Mouse (Mus musculus) limb, embryonic 14.5 days (tissue): Measurements from ENCODE around the gene Gspt1. TPM values are rescaled to one million over a fixed set of nuclear protein-coding genes. Genes with fewer than 3 reads are reported as not detected.

Experiments used
- ATAC-seq: fragments of 200-750 bp; cut with Nextera tagmentation; 2 replicates; pipeline ENCODE4 v1.8.0; 2017; ENCODE audit warnings: low read depth, moderate number of reproducible peaks, moderate TSS enrichment; ENCODE audit not compliant: low FRiP score
- DNase-seq: peaks from one replicate; pipeline ENCODE4 v3.0.0-alpha.2; 2015; ENCODE audit warnings: low spot score
- H3K27ac ChIP-seq: fragments of 300-500 bp; sonication (generic); replicated peaks from 2 replicates; pipeline ENCODE4 v1.5.1; 2014; ENCODE audit warnings: low read depth, mild to moderate bottlenecking, low read length, moderate library complexity, mixed read lengths
- H3K27me3 ChIP-seq: fragments of 300-500 bp; sonication (generic); 2 replicates; pipeline ENCODE4 v1.6.1; 2014; ENCODE audit warnings: low read length, mixed read lengths; ENCODE audit not compliant: control insufficient read depth, insufficient read depth
- H3K36me3 ChIP-seq: fragments of 300-500 bp; sonication (generic); 2 replicates; pipeline ENCODE4 v1.6.1; 2014; ENCODE audit warnings: mild to moderate bottlenecking, low read length, moderate library complexity, mixed read lengths; ENCODE audit not compliant: control insufficient read depth, insufficient read depth
- H3K4me1 ChIP-seq: fragments of 300-500 bp; sonication (generic); 2 replicates; pipeline ENCODE4 v1.6.1; 2014; ENCODE audit warnings: antibody characterized with exemption, low read length, mixed read lengths; ENCODE audit not compliant: control insufficient read depth, insufficient read depth
- H3K4me2 ChIP-seq: fragments of 300-500 bp; sonication (generic); replicated peaks from 2 replicates; pipeline ENCODE4 v1.6.1; 2014; ENCODE audit warnings: low read depth, mild to moderate bottlenecking, low read length, moderate library complexity; ENCODE audit not compliant: severe bottlenecking
- H3K4me3 ChIP-seq: fragments of 300-500 bp; sonication (generic); replicated peaks from 2 replicates; pipeline ENCODE4 v1.5.1; 2014; ENCODE audit warnings: low read length
- H3K9ac ChIP-seq: fragments of 300-500 bp; sonication (generic); 2 replicates; pipeline ENCODE4 v1.6.1; 2014; ENCODE audit warnings: mild to moderate bottlenecking, low read depth, low read length, moderate library complexity; ENCODE audit not compliant: severe bottlenecking
- H3K9me3 ChIP-seq: fragments of 300-500 bp; sonication (generic); 2 replicates; pipeline ENCODE4 v1.6.1; 2016; ENCODE audit warnings: low read length; ENCODE audit not compliant: control insufficient read depth
- POLR2A ChIP-seq: fragments of 200-500 bp; IDR thresholded peaks from 2 replicates; pipeline ENCODE4 v1.8.0; 2012; ENCODE audit warnings: inconsistent platforms, mild to moderate bottlenecking, moderate library complexity, borderline replicate concordance; ENCODE audit not compliant: insufficient read depth, insufficient read length; ENCODE audit errors: extremely low read depth
- WGBS: fragments of 180-500 bp; shearing (Covaris S2); extraction: QIAGEN DNeasy Blood & Tissue Kit; methylation state at CpG from one replicate; pipeline ENCODE4 v1.1.7; 2014; 5-methylcytosine and 5-hydroxymethylcytosine counted together
- polyA plus RNA-seq, 2 experiments: library from polyadenylated mRNA; depleted of rRNA in 1 of 2; stranded (reverse) in 1 of 2; unstranded in 1 of 2; fragments of >200 nt; fragmentation: Nextera tagmentation in 1 of 2; extraction: Ambion mirVana in 1 of 2; gene quantifications; 2 replicates each; pipeline versions ENCODE4 v1.2.1 to v1.2.3; 2012 to 2014

The Gspt1 gene
- polyA plus RNA-seq, 2 experiments: 69.9 to 96.0 TPM

- peak within 1 kb of the TSS; percentile 81 for H3K27ac ChIP-seq
- peak; percentile 98 for DNase-seq
- no peaks in the 10 kb centered on the region for H3K27me3 ChIP-seq
- peaks cover 46% of the 10 kb centered on the region for H3K36me3 ChIP-seq
- H3K9me3 ChIP-seq: no peaks in the 10 kb centered on the region
- WGBS: under 1% methylated on average over 68 of the region's 68 CpGs
- peak within 1 kb of the TSS; percentile 85 for H3K9ac ChIP-seq
- peak within 1 kb of the TSS; percentile 80 for H3K4me3 ChIP-seq
- peaks cover 15% of the 10 kb centered on the region for H3K4me1 ChIP-seq
- peak within 1 kb of the TSS; percentile 69 for H3K4me2 ChIP-seq
- ATAC-seq: peak; percentile 97
- no peak for TF ChIP-seq POLR2A
Observed at GRCm38 (mm10) chr16:11202571-11203554, 51.3 kb downstream of the Gspt1 start, which contains the start of gene Rsl1d1. TSS of gene Rsl1d1 (minus strand) at chr16:11203331.

- H3K4me2 ChIP-seq: peak overlapping the region; percentile 69
- DNase-seq: no peak
- WGBS: 71% methylated on average over 6 of the region's 6 CpGs
- no peaks in the 10 kb centered on the region for H3K9me3 ChIP-seq
- H3K4me1 ChIP-seq: peaks cover 15% of the 10 kb centered on the region
- ATAC-seq: no peak
- peak overlapping the region; percentile 85 for H3K9ac ChIP-seq
- peaks cover 49% of the 10 kb centered on the region for H3K36me3 ChIP-seq
- TF ChIP-seq POLR2A: no peak
- peak overlapping the region; percentile 80 for H3K4me3 ChIP-seq
- H3K27ac ChIP-seq: no peak overlapping the region
- H3K27me3 ChIP-seq: no peaks in the 10 kb centered on the region
Observed at GRCm38 (mm10) chr16:11201740-11202394, 52.3 kb downstream of the Gspt1 start.

GRCm38 (mm10) chr16:11200247-11200646 is 53.9 kb downstream of the Gspt1 start:
- DNase-seq (no peak), ATAC-seq (no peak)
- Histone ChIP-seq H3K4me2 (no peak overlapping the region), H3K9me3 (no peaks in the 10 kb centered on the region), H3K9ac (no peak overlapping the region), H3K4me3 (no peak overlapping the region), H3K4me1 (peaks cover 15% of the 10 kb centered on the region), H3K36me3 (peaks cover 64% of the 10 kb centered on the region), H3K27ac (no peak overlapping the region), H3K27me3 (no peaks in the 10 kb centered on the region)
- no peak for TF ChIP-seq POLR2A
- WGBS: 88% methylated on average over 3 of the region's 3 CpGs

GRCm38 (mm10) chr16:11198467-11198866 is 55.7 kb downstream of the Gspt1 start:
- no peak for TF ChIP-seq POLR2A

GRCm38 (mm10) chr16:11197052-11197451 is 57.1 kb downstream of the Gspt1 start:
- no peak for ATAC-seq
- no peak for DNase-seq
- peaks cover 5% of the 10 kb centered on the region; the same call in 1 of the 2 replicates for H3K4me1 ChIP-seq
- H3K4me2 ChIP-seq: no peak overlapping the region
- no peak overlapping the region for H3K27ac ChIP-seq
- no peaks in the 10 kb centered on the region for H3K9me3 ChIP-seq
- H3K36me3 ChIP-seq: peaks cover 94% of the 10 kb centered on the region
- TF ChIP-seq POLR2A: no peak
- H3K9ac ChIP-seq: no peak overlapping the region
- WGBS: 92% methylated on average over 4 of the region's 4 CpGs
- H3K27me3 ChIP-seq: no peaks in the 10 kb centered on the region
- H3K4me3 ChIP-seq: no peak overlapping the region

More at GRCm38 (mm10) chr16:11198467-11198866, 55.7 kb downstream of the Gspt1 start:
- Histone ChIP-seq H3K4me1 (peaks cover 5% of the 10 kb centered on the region; the same call in 1 of the 2 replicates), H3K4me2 (no peak overlapping the region), H3K36me3 (peaks cover 82% of the 10 kb centered on the region), H3K9ac (no peak overlapping the region), H3K9me3 (no peaks in the 10 kb centered on the region), H3K27me3 (no peaks in the 10 kb centered on the region), H3K4me3 (no peak overlapping the region), H3K27ac (no peak overlapping the region)
- DNase-seq (peak; percentile 43), ATAC-seq (no peak)
- 16% methylated on average over 2 of the region's 2 CpGs for WGBS
